Mouse (Mus musculus) embryonic facial prominence, embryonic 13.5 days (tissue): ENCODE results near the gene Asap2. TPM values are rescaled to one million over a fixed set of nuclear protein-coding genes. Genes with fewer than 3 reads are reported as not detected.

Experiments
- ATAC-seq: fragments of 200-750 bp; cut with Nextera tagmentation; 2 replicates; pipeline ENCODE4 v1.8.0; 2017; ENCODE audit warnings: low read depth; ENCODE audit not compliant: insufficient number of reproducible peaks, insufficient read depth, low FRiP score, low TSS enrichment
- H3K27ac ChIP-seq: fragments of 300-500 bp; sonication (generic); 2 replicates; pipeline ENCODE4 v1.5.1; 2015; ENCODE audit warnings: moderate library complexity, mild to moderate bottlenecking, inconsistent platforms
- H3K27me3 ChIP-seq: fragments of 300-500 bp; sonication (generic); 2 replicates; pipeline ENCODE4 v1.6.1; 2015; ENCODE audit warnings: mild to moderate bottlenecking, inconsistent platforms
- H3K36me3 ChIP-seq: fragments of 300-500 bp; sonication (generic); 2 replicates; pipeline ENCODE4 v1.6.1; 2015; ENCODE audit warnings: mild to moderate bottlenecking, inconsistent platforms
- H3K4me1 ChIP-seq: fragments of 300-500 bp; sonication (generic); 2 replicates; pipeline ENCODE4 v1.6.1; 2015; ENCODE audit warnings: inconsistent platforms
- H3K4me2 ChIP-seq: fragments of 300-500 bp; sonication (generic); 2 replicates; pipeline ENCODE4 v1.6.1; 2015; ENCODE audit warnings: moderate library complexity, mild to moderate bottlenecking, inconsistent platforms
- H3K4me3 ChIP-seq: fragments of 300-500 bp; sonication (generic); 2 replicates; pipeline ENCODE4 v1.5.1; 2015; ENCODE audit warnings: mild to moderate bottlenecking, inconsistent platforms
- H3K9ac ChIP-seq: fragments of 300-500 bp; sonication (generic); 2 replicates; pipeline ENCODE4 v1.6.1; 2015; ENCODE audit warnings: mild to moderate bottlenecking, inconsistent platforms
- H3K9me3 ChIP-seq: fragments of 300-500 bp; sonication (generic); 2 replicates; pipeline ENCODE4 v1.6.1; 2016; ENCODE audit warnings: inconsistent platforms
- WGBS: fragments of 180-500 bp; shearing (Covaris S2); methylation state at CpG from one replicate; pipeline ENCODE4 v1.1.7; 2015; ENCODE audit warnings: mixed read lengths; 5-methylcytosine and 5-hydroxymethylcytosine counted together
- polyA plus RNA-seq: library from polyadenylated mRNA; unstranded; fragments of >200 nt; fragmentation: Nextera tagmentation; extraction: Ambion mirVana; gene quantifications from 2 replicates; pipeline ENCODE4 v1.2.1, GENCODE M21; 2015

Asap2 gene
- polyA plus RNA-seq, 1 experiment from 2014 or later: 10.8 TPM

DNA sequence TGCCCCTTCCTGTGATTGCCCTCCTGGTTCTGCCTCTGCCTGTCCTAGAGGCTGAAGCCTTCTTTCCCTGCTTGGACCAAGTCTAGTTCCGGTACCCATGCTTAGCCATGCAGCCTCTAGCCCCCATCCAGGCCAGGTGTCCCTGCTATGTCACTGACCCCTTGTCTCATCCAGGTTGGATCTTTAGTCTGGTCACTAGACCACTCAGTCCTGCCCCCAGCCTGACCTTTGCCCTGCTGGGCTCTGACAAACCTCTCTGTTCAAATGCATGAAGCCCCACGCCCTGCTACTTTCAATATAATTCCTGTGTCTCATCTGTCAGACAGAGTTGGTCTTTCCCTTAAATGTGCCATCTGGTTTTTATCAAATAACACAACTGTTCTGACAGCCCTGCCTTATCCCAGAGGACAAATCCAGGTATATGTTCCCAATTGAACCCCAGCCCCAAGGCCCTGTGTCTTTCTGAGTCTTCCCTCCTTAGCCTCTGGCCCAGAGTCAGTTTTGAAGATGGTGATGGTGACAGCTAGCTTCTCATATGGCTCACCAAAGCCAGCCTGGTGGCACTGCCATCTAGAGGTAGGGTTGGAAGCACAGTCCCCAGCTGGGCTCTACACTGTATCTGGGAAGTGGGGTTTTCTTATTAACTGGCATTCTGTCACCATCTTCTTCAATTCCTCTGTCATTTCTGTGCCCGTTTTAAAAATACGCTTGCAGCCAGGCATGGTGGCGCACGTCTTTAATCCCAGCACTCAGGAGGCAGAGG, 270.4 kb downstream of the Asap2 start:
- no peaks in the 10 kb centered on the region for H3K27me3 ChIP-seq
- H3K4me3 ChIP-seq: no peak overlapping the region
- no peak overlapping the region for H3K9ac ChIP-seq
- no peak overlapping the region for H3K4me2 ChIP-seq
- 80% methylated on average over 6 of the region's 6 CpGs for WGBS
- ATAC-seq: no peak
- peaks cover 81% of the 10 kb centered on the region for H3K36me3 ChIP-seq
- no peaks in the 10 kb centered on the region for H3K4me1 ChIP-seq
- H3K27ac ChIP-seq: no peak overlapping the region
- H3K9me3 ChIP-seq: no peaks in the 10 kb centered on the region

DNA sequence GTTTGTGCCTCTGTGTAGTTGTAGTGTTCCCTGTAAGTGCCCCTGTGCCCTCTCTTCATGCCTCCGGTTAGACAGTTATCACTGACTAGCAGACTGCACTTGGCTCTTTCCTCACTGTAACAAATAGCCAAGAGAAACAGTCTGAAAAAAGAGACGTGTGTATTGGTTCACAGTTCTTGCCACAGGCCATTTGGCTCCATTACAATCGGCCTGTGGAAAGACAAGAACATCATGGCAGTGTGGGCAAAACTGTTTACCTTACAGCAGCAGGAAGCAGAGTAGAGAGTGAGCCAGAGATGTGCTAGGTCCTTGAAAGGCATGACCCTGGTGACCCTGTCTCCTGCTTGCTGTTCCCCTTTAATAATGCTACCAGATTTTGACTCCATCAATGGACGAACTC, 271.3 kb downstream of the Asap2 start:
- no peak overlapping the region for H3K4me3 ChIP-seq
- H3K9ac ChIP-seq: no peak overlapping the region
- H3K27me3 ChIP-seq: no peaks in the 10 kb centered on the region
- no peak overlapping the region for H3K4me2 ChIP-seq
- peaks cover 81% of the 10 kb centered on the region for H3K36me3 ChIP-seq
- 74% methylated on average over 4 of the region's 4 CpGs for WGBS
- H3K4me1 ChIP-seq: no peaks in the 10 kb centered on the region
- no peak for ATAC-seq
- H3K9me3 ChIP-seq: no peaks in the 10 kb centered on the region
- no peak overlapping the region for H3K27ac ChIP-seq

DNA sequence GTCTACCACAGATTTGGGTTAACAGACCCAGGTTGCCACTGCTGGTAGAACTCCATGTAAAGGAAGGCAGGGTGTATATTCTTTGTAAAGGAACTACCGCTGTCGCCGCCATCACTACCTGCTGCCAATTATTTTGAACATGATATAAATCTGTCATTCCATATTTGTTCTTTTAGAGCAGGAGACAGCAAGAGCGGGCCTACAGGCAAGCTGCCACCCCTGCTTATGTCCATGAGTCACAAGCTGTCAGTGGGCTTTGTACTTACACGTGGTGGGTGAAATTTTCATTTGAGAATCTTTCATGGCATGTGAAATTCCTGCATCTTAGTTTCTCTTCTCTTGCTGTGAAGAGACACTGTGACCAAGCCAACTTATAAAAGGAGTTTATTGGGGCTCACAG, 273.0 kb downstream of the Asap2 start:
- WGBS: 92% methylated on average over 5 of the region's 5 CpGs
- H3K27me3 ChIP-seq: no peaks in the 10 kb centered on the region
- no peak for ATAC-seq
- H3K4me3 ChIP-seq: no peak overlapping the region
- peaks cover 78% of the 10 kb centered on the region for H3K36me3 ChIP-seq
- no peaks in the 10 kb centered on the region for H3K4me1 ChIP-seq
- no peak overlapping the region for H3K4me2 ChIP-seq
- H3K9ac ChIP-seq: no peak overlapping the region
- no peaks in the 10 kb centered on the region for H3K9me3 ChIP-seq
- no peak overlapping the region for H3K27ac ChIP-seq

DNA sequence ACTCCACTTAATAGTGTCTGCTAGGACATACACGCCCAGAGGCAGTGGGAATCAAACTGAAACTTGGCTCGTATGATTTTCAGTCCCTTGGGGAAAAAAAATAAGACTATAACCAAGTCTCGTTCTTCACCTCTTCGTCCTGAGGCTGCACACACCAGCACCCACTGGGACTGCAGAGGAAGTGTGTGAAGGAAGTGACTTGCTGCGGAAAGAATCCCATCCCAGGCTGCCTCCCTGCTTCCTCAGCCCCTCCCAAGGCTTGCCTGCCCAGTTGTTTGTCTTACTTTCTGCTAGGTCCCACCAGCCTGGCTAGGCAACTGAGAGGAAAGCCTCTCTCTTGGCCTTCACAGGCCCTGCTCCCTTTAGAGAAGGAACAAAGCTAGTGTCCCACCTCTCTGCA, 274.0 kb downstream of the Asap2 start:
- Histone ChIP-seq H3K4me2 (no peak overlapping the region), H3K27me3 (no peaks in the 10 kb centered on the region), H3K9me3 (no peaks in the 10 kb centered on the region), H3K9ac (no peak overlapping the region), H3K27ac (0 out of 2 replicates have a peak overlapping the region, but pooled peaks have one; percentile 5), H3K4me1 (no peaks in the 10 kb centered on the region), H3K36me3 (peaks cover 80% of the 10 kb centered on the region), H3K4me3 (no peak overlapping the region)
- WGBS: 72% methylated on average over 5 of the region's 5 CpGs
- ATAC-seq: no peak

DNA sequence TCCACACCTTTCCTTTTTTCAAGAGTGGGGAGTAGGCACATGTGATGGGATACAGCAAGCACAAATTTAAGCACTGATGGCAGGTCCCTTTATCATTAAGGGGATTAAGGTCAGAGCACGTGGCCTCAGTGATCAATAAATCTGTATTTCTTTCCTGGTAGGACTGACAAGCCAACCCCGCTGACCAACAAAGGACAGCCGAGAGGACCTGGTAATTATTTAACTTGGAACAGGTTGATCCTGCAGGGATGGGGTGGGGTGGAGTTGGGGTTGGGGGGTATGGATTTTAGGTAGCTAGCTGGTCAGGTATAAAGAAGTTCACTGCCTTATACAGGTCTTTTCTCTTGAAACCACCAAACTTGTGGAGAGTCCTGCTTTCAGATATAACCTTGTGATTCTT, 274.7 kb downstream of the Asap2 start:
- 82% methylated on average over 3 of the region's 3 CpGs for WGBS
- no peaks in the 10 kb centered on the region for H3K4me1 ChIP-seq
- H3K4me2 ChIP-seq: no peak overlapping the region
- H3K27me3 ChIP-seq: no peaks in the 10 kb centered on the region
- no peak overlapping the region for H3K9ac ChIP-seq
- no peak overlapping the region for H3K4me3 ChIP-seq
- no peak for ATAC-seq
- H3K9me3 ChIP-seq: no peaks in the 10 kb centered on the region
- H3K36me3 ChIP-seq: peaks cover 81% of the 10 kb centered on the region
- H3K27ac ChIP-seq: no peak overlapping the region

DNA sequence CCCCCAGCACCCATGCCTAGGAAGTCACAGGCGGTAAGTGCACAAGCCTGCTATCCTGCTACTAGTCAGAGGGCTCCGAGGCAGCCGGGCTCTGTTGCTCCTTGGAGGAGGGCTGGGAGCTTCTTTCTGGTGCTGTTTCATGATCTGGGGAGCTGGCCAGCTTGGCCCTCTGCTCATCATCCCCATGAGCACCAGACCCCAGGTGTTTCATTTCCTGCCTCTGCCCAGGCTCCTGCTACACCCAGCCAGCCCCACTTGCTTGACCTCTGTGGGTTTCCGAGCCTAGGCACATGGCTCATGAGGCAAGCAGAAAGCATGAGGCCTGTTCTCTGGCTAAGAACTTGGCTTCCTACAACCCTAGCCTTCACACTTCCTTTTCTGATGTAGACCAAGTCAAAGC, 275.2 kb downstream of the Asap2 start:
- Histone ChIP-seq H3K9ac (no peak overlapping the region), H3K27ac (no peak overlapping the region), H3K4me3 (no peak overlapping the region), H3K9me3 (no peaks in the 10 kb centered on the region), H3K27me3 (no peaks in the 10 kb centered on the region), H3K4me2 (no peak overlapping the region), H3K4me1 (no peaks in the 10 kb centered on the region), H3K36me3 (peaks cover 81% of the 10 kb centered on the region)
- WGBS: 95% methylated on average over 4 of the region's 4 CpGs
- no peak for ATAC-seq

DNA sequence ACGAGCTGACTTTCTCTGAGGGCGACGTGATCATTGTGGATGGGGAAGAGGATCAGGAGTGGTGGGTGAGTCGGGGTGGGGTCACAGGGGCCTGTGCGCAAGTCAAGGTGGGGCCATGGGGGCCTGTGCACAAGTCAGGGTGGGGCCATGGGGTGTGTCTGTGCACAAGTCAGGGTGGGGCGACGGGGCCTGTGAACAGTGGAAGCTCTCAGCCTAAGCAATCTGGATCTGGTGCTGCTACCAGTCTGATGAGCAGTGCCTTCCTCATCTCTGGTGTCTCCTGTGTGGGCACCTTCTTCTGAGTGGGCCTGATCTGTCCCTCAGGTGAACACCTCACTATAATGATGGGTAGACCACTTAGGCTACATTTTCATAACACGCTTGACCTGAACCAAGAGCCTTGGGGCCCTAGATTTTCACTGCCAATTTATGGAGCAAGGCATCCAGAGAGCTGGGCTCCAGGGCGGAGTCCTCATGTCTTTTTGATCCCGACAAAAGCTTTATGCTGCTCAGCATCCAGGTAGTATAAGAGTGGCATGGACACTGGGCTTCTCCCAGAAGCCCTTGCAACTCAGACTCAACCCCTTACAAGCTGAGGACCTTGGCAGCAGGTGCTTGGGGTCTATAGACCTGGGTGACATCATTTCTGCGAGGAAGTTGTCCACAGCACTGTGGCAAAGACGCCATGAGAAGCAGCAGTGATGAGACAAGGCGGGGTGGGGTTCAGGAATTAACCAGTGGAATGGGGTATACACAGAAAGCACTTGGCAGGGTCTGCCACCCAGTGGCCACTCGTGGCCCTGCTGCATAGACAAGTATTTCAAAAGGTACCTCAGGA, 275.9 kb downstream of the Asap2 start:
- WGBS: 79% methylated on average over 14 of the region's 14 CpGs
- no peak overlapping the region for H3K9ac ChIP-seq
- no peak overlapping the region for H3K4me3 ChIP-seq
- H3K27me3 ChIP-seq: no peaks in the 10 kb centered on the region
- no peak overlapping the region for H3K27ac ChIP-seq
- no peaks in the 10 kb centered on the region for H3K4me1 ChIP-seq
- peak; percentile 43; the same call in 1 of the 2 replicates for ATAC-seq
- H3K4me2 ChIP-seq: no peak overlapping the region
- no peaks in the 10 kb centered on the region for H3K9me3 ChIP-seq
- H3K36me3 ChIP-seq: peaks cover 83% of the 10 kb centered on the region

DNA sequence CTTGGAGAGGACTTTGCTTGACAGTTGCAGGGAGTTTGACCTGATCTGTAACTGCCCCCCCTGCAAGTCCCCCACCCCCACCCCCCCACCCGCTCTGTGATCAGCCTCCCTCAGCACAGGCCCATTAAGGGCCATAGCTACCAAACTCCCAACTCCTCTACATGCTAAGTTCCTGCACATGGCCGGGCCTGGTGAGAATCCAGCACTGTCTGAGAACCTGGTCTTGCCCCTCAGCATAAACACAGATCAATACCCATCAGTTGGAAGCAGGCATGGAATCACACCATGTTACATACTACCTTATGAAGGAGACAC, 276.5 kb downstream of the Asap2 start:
- 86% methylated on average over 2 of the region's 2 CpGs for WGBS
- H3K4me3 ChIP-seq: no peak overlapping the region
- no peak overlapping the region for H3K9ac ChIP-seq
- H3K27me3 ChIP-seq: no peaks in the 10 kb centered on the region
- H3K36me3 ChIP-seq: peaks cover 89% of the 10 kb centered on the region
- no peak for ATAC-seq
- no peaks in the 10 kb centered on the region for H3K9me3 ChIP-seq
- no peaks in the 10 kb centered on the region for H3K4me1 ChIP-seq
- H3K27ac ChIP-seq: no peak overlapping the region
- H3K4me2 ChIP-seq: no peak overlapping the region

DNA sequence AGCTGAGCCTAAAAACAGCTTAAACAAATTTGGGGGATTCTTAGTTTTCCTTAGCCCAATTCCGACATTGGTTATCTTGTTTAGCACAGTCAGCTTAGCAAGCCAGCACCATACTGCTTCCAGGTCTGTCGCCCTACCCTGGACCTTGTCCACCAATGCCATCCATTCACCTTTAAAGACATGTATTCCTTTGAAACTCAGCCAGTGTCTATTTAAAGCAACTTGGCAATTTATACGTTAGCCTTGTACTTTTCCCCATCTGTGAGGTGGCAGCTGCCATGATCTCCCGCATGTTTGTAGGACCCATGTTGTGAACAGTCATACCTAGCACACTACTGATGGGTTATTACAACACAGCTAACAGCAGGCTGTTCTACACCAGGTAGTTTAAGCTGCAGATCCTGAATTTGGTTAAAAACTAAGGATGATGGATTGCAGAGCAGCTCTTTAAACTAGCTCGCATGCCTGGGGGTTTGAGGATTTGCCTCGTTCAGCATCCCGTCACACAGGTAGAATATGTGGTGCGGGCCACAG, 277.9 kb downstream of the Asap2 start:
- no peaks in the 10 kb centered on the region for H3K27me3 ChIP-seq
- no peak overlapping the region for H3K4me2 ChIP-seq
- no peaks in the 10 kb centered on the region for H3K9me3 ChIP-seq
- H3K36me3 ChIP-seq: peaks cover 91% of the 10 kb centered on the region
- no peak for ATAC-seq
- H3K27ac ChIP-seq: no peak overlapping the region
- no peak overlapping the region for H3K4me3 ChIP-seq
- WGBS: 90% methylated on average over 8 of the region's 8 CpGs
- H3K9ac ChIP-seq: no peak overlapping the region
- no peaks in the 10 kb centered on the region for H3K4me1 ChIP-seq

DNA sequence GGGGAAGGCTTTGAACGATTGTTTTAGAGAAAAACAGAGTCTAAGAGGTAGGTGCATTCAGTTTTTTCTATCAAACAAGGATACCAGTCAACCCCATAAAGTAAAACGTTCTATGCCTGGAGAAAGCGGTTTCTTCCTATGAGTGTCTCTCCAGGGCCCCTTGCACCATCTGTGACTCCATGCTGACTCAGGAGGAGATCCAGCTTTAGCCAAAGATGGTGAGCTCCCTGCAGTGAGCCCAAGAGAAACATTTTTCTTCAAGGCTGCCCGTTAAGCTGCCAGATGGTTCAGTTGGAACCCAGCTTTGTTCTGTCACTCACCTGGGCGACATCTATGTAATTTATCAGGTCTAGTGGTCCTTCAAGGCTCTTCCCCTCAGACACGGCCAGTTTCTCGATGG, 284.2 kb downstream of the Asap2 start:
- Histone ChIP-seq H3K9me3 (no peaks in the 10 kb centered on the region), H3K9ac (no peak overlapping the region), H3K4me2 (no peak overlapping the region), H3K4me3 (no peak overlapping the region), H3K4me1 (no peaks in the 10 kb centered on the region), H3K27me3 (no peaks in the 10 kb centered on the region), H3K27ac (no peak overlapping the region), H3K36me3 (peaks cover 74% of the 10 kb centered on the region)
- WGBS: 88% methylated on average over 7 of the region's 7 CpGs
- no peak for ATAC-seq

DNA sequence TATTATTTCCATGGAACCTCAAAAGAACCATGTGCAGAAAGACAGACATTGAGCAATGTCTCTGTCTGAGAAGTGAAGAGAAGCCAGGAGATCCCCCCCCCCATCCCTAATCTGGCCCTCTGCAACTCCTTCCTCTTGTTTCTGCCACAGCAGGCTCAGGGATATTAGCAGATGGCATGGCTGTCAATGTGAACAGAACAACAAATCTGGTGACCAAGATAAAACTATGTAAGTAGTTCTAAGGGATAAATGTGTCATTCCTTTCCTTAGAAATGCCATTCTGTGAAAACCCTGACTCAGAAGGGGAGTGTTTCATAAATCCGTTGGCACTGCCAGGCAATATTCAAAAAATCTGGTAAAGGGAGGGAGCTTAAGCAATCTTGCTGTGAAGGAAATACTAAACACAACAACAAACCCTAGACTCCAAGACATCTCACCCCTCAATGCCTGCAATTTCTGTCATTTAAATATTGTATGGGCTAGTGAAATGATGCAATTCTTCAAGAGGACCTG, 287.1 kb downstream of the Asap2 start:
- 87% methylated on average over 1 of the region's 1 CpGs for WGBS
- Histone ChIP-seq H3K36me3 (peaks cover 45% of the 10 kb centered on the region), H3K4me3 (no peak overlapping the region), H3K9ac (no peak overlapping the region), H3K4me1 (no peaks in the 10 kb centered on the region), H3K27ac (no peak overlapping the region), H3K9me3 (no peaks in the 10 kb centered on the region), H3K4me2 (no peak overlapping the region), H3K27me3 (no peaks in the 10 kb centered on the region)
- no peak for ATAC-seq
